1 mouse cellular context compared by ENCODE assay signal in the genomic region with DNA sequence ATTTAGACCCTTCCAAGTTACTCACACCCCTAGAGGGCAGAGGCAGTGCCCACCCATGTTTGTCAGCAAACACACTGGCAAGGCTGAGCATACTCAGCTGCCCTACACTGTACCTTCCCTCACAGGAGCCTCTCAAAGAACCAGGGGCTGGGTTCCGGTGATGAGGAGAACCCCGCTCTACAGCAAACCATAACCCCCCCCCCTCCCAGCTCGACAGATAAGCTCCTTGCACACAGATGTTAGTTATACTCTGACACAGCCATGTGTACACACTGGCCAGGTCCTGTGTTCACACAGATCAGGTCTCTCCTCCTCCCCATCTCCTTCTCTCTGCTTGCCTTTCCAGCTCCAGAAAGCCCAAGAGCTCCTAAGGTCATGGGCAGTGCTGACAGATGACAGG.
A peak's percentile ranks its signal among the peaks of the same experiment; 100 is the strongest.
TF ChIP-seq lines count a peak whose summit lies in the region.

No protein-coding gene starts in this region.

TF ChIP-seq in MEL, 35 proteins besides CTCF, POLR2A, EP300 and RAD21 (continued from another document):
- peak; percentile 56; the same call in 1 of the 2 replicates for TF ChIP-seq ETS1 (IDR thresholded peaks at IDR 0.05; ENCODE audit: low read depth, low read length)
- TF ChIP-seq HCFC1 (IDR thresholded peaks at IDR 0.05; ENCODE audit: low read depth, low read length), result 0 out of 2 replicates have a peak, but pooled peaks have one; percentile 22
- peak; percentile 60; the same call in 1 of the 2 replicates for TF ChIP-seq GATA1 (IDR thresholded peaks at IDR 0.05; ENCODE audit: low read depth, low read length)
- peak; percentile 84 for TF ChIP-seq MAZ (IDR thresholded peaks at IDR 0.05; ENCODE audit: low read depth, low read length)
- no peak for TF ChIP-seq ZNF384 (IDR thresholded peaks at IDR 0.05; ENCODE audit: low read depth, low read length)
